Mouse (Mus musculus) cerebellum, adult (tissue): Measurements from ENCODE around the gene Vdr.

Experiments used
- ATAC-seq: cut with Nextera tagmentation; 2 replicates; pipeline ENCODE4 v1.9.2; 2017; ENCODE audit warnings: mild to moderate bottlenecking, moderate library complexity, mixed read lengths; ENCODE audit not compliant: insufficient number of reproducible peaks, low FRiP score, low TSS enrichment

Gene Vdr

DNA sequence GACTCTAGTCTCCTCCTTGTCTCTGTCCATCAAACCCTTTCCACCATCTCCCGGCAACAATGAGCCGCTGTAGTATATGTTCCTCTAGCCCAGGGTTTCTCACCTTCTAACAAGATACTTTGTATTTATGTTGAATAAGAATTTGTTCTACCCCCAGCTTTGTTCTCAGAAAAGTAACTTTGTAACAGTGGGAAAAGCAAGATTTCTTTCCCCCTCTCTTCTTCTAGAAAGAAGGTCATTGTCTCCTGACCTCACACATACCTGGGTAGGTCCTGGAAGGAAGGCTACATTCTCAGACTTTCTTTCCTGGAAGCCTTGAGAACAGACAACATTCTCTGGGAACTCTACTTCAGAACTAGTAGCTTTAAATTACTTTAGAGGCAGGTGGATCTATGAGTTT is at the start of gene Vdr:
Gene Vdr, minus strand, starts transcription at position 101 of the 400 bp plus-strand sequence.
- no peak for ATAC-seq

DNA sequence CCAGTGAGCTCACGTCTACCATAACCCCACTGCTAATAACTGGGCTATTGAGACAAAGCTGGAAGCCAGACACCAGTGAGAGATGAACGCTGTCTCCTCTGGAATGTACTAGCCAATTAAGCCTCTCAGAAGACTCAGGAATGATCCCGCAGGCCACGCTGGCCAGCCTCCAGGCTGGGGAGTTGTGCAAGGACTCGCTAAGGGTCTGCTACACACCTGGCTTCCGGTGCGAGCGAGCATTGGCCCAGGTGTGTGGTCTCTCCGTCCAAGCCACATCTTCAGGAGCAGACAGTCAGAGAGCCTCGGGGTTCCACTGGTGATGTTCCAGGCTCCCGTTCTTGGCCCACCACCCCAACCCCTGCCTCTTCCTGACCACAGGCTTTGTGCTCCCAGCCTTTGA is 46.0 kb upstream of the Vdr start:
- ATAC-seq: no peak

DNA sequence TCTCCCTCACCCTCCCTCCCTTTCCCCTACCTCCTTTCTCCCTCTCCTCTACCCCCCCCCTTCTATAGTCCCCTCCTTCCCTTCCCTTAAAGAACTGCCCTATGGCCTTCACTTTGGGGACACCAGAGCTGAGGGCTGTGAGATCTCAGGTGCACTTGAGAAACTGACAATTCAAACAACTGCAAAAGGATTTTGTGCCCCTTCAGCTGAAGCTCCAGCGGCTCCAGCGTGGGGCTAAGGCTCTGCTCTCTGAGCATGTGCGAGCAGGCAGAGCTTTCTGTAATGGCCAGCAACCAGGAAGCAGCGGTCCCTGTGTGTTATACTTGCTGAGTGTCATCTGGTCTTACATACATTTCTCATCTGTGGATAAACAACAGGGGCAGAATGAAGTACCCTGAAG is 45.3 kb upstream of the Vdr start:
- ATAC-seq: no peak

DNA sequence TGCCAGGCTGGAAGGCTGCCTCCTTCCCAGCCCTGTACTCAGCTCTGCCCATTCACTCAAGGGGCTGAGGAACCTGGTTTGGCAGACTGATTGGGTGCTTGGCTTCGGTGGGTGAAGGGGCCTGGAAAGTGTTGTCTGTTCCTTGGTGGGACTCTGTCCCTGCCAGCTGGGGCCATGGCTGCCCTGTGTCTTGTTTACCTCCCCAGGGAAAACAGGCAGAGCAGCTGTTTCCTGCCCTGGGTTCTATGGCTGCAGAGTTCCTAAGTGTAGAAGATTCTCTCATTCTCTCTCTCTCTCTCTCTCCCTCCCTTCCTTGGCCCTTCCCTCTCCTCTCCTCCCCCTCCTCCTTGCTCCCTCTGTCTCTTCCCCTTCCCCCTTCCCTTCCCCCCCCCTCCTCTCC is 44.9 kb upstream of the Vdr start:
- ATAC-seq: no peak

DNA sequence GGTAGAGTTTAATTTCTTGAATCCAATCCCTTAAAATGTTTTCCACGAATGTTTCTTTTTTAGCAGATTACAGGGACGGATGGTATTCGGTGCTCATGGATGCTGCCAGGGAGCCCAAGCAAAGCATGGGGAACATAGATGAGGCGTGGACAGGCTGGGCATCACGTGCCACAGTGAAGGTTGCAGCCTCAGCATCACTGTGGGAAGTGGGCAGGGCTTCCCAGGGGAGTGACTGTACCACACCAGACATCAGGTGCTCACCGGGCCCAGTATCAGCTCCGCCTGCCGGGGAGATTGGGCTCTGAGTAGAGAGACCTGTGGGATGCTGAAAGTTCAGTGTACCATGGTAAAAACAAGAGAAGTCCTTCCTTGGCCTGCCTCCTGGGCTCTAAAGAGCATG is 44.2 kb upstream of the Vdr start:
- ATAC-seq: no peak

DNA sequence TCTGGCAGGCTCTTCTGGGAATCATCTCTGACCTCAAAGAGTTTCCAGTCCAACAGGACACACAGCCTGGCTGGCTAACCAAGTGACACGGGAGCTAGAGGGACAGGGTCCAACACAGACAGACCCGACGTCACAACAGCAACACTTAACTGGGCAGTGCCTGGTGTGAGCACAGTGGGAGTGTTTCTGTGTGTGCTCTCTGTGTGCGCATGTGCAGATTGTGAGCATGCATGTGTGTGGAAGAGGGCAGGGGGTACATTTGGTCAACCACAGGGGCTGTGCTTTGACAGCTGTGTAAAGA is 42.4 kb upstream of the Vdr start:
- ATAC-seq: no peak

DNA sequence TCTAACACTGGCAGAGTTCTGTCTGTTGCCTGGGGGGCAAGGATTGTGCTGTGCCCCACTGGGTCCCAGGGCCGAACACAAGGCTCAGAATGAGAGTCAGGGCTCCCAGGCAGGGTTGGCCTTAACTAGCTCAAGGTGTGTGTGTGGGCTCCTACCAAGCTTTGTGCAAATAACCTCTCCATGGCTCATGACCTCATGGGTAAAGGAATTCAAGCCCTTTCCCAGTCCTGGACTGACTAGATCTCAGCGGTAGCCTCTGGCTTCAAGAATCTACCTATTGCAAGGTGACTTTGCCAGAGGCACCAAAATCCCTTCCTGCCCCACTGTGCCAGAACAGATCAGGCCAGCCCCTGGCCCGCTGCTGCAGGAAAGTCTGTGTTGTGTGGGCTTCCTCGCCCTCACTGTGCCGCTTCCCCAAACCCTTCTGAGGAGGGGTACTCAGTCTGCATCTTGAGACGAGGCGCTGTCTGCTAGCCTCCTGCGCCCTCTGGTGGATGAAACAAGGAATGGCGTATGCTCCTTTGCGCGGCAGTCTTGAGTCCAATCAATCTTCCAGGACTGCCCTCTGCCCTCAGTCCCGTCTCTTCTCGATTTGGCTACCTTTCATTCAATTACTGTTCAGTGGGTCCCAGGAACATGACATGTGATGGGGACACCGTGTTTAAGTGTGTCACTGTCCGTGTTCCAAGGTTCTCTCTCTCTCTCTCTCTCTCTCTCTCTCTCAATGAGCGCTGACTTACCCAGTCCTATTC is 41.9 kb upstream of the Vdr start:
- ATAC-seq: peak; percentile 49; the same call in 1 of the 2 replicates

DNA sequence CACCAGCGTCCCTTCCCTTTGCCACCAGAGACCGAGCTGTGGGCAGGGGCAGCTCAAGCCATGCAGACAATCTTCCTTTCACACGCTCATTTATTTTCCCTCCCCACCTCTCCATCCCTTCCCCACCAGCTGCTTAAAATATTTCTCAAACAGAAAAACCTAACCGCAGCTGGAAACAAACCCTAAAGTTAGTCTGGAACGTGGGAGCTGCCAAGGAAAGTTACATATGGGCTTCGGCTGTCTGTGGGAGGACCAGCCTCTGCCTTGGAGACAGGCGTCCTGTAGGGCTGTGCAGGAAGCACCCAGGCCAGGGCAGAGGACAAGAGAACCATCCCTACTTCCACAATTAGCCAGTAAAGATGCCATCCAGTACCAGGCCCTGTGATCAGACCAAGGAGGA is 39.8 kb upstream of the Vdr start:
- no peak for ATAC-seq

DNA sequence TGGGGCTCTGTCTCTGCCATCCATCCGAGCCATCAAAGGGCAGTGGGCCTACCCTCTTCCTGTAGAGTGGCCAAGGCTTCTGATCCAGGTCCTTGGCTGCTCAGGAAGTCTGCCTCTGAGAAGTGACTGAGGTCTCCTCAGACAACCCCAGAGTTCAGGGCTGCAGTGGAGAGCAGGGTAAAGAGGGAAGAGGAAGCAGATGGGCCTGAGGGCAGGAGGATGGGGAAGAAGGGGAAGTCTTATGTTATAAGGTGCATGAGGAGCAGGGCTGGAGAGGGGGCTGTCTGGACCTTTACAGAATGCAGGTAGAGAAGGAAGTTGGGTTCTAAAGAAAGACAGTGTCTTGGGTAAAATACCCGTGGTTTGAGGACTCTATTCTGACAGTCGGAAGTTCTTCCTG is 39.3 kb upstream of the Vdr start:
- no peak for ATAC-seq

DNA sequence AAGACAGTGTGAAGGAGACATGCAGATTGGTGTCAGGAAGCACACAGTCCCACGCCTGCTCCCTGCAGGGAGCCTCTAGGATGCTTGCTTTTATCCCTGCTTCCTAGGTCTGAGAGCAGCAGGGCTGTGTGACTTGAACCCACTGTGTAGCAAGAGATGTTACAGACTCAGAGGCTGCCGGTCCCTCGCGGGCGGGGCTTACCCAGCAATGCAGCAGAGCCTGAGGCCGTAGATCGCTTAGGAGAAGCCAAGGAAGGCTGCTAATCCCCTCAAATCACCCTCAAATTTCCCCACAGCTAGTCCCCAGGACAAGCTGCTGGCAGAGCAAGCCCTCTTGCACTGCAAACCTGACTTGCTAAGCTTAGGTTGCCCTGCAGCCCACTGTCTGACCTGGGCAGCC is 38.3 kb upstream of the Vdr start:
- no peak for ATAC-seq

DNA sequence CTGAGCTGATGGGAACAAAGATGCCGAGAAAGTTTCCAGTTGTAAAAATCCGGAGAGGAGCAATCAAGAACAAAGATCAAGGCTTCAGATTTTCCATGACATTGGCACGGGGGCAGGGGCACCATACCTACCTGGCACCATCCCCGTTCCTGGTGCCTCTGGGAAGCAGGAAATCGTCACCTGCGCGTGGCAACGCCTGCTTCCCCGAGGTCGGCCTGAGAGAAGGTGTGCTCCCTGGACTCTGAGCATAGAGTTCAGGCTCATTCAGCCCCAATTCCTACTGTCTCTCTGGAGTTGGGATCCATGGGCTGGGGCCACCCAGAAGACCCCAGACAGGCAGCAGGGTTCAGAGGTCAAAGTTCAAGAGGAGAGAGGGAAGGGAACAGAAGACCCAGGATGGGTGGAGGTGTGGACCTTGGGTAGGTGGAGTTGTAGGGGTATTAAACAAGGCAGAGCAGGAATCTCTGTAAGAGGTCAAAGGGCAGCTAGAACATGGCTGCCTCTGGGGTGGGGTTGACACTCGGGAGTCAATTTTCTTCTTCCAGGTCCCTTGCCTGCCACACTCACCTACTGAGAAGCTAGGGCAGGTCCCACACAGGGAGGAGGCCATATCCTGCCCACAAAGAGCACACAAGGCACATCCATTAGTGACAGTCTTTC is 35.4 kb upstream of the Vdr start:
- ATAC-seq: no peak

DNA sequence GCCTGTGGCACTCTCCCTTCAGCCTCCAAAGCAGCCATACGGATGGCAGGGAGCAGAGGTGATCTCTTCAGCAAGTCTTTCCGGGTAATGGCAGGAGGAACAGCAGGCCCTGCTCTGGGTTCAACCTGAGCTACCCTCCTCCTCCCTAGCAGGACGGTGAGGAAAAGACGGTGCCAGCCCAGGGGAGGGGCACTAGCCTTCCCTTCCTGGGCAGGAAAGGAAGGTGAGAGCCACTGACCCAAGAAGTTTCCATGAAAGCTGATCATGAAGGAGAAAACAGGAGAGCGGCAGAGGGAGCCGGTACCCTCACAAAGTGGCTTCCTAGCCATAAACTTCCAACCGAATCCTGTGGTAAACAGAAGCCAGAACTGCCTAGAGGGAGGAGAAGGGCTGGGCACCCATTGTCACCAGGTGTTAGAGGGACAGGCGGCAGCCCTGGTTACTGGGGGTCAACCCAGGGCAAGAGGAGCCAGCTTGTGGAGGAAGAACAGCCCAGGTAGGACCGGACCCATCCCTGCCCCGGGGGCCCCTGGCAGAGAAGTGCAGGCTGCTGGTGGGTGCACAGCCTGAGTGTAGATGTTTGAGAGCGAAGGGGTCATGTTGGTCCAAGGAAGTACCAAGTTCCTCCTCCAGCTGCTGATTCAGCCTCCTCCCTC is 34.6 kb upstream of the Vdr start:
- no peak for ATAC-seq

DNA sequence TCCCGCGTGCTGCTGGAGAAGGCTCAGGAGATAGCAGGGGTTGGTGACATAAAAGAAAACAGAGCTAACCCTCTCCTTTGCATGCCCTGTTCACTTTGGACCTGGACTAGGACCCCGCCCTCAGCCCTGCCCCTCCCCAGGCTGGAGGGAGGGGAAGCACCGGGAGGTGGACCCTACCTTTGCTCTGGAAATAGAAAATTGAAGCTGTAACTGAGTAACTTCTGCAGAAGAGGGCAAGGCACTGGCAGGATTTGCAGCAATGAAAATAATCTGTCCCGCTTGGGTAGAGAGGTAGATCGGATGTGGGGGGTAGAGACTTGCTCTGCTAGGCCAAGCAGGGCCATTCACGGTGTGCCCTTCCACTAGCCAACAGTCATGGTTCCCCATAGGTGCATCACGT is 32.9 kb upstream of the Vdr start:
- no peak for ATAC-seq

DNA sequence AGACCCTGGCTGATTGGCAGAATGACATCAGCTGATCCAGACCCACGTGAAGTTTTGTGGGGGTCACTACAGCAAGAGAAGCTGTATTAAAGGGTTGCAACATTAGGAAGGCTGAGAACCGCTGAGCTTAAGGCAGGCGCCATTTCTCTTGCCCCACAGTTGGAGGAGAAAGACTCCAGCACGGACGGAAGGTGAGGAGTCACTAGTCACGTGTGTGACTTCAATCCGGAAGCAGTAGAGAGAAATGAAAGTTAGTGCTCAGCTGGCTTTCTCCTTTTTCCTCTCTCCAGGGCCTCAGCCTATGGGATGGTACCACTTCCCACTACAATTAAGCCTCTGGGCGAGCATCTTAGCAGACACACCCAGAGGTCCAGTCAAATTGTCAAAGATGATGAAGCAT is 32.1 kb upstream of the Vdr start:
- no peak for ATAC-seq

DNA sequence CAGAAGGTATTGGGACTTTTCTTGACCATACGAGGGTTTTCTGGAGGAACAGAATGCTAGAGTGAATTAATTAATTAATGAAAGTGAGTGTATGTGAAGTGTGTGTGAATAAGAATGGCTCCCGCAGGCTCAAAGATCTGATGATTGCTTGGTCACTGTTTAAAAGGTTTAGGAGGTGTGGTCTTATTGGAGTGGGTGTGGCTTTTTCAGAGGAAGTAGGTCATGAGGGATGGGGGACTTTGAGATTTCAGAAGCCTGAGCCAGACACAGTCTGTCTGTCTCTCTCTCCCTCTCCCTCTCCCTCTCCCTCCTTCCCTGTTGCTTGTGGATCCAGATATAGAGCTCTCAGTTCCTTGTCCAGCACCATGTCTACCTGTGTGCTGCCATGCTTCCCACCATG is 30.9 kb upstream of the Vdr start:
- no peak for ATAC-seq

DNA sequence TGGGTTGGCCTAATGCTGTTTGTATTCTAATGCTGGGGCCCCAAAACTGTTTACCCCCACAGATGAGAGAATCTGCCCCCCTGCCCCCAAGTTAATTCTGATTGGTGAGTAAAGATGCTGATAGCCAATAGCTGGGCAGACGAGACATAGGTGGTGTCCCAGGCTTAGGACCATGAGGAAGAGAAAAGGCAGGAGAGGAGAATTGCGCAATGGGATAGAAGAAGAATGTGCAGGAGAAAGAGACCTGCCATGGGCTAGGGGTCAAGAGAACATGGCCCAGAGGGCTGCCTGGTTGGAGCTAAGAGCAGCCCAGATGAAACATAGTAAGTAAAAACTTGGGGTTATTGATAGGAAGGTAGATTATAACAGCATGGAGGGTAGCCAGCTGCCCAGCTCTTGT is 29.7 kb upstream of the Vdr start:
- ATAC-seq: no peak

DNA sequence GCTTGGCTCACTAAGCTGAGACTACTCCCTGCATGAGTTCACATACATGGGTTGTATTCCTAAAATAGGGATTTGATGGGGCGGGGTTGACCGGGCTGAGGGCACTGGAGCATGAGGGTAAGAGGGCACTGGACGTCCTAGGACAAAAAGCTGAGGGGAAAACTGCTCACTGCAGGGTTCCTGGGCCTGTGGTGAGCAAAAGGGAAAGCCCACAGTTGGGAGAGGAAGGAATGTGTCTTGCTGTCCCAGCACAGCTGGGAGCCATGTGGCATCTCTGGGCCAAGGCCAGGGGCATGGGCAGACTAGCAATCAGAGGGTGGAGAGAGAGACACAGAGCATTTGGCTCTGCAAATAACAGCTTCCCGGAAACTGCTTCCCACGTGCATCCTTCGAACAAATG is 28.1 kb upstream of the Vdr start:
- no peak for ATAC-seq

DNA sequence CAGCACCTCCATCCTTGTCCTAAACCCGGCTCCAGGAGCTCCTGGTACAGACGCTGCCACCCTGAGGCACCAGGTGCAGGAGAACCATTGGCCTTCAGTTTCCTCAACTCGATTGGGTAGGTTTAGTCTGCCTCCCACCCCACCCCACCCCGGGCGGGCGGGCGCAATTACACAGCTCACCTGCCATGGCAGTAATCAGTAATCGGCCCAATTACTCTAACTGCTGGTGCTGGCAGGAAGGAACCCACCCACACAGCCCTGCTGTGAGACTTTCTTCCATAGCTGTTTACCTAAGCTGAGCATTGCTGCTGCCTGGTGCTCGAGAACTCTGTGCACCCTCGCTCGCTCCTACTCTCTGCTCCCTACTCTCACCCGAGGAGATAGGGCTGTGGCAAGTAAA is 22.0 kb upstream of the Vdr start:
- no peak for ATAC-seq

DNA sequence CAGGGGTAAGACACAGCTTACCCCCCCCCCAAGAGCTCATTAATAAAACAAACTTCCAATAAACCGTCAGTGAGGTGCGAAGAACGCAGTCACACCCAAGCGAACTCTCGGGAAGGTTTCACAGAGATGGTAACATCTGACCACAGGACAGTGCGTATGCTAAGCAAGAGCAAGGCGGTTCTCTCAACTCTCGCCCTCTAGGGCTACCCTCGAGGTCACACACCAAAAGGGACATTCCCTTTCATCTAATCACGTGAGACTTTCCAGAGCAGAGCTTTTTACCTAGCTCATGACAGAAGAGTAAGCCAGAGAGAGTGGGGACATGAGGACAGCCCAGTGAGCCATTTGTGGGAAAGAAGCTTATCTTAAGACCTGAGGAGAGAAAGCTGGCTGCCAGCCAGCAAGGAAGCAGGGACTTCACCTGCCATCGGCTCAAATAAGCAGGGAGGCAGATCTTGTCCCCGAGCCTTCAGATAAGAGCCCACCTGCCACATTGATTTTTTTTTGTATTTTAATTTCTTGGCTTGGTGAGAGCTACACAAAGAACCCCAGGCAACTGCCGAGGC is 18.9 kb upstream of the Vdr start:
- ATAC-seq: no peak

DNA sequence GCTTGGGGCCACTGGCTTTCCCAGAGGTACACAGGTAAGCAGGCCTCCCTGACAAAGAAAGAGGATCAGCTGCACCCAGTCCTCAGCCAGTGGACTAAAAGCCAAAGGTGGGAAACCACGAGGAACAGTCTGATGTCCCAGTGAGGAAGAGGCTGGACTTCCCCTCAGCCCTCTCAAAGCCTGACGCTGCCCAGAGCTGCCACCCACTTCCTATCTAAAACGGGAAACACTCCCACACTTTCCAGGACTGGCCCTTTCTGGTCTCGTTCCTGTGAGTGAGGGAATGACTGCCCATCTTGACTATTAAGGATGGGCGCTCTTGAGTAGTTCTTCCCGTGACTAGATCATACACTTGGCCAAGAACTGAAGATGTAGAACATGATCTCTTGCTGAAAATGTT is 17.4 kb upstream of the Vdr start:
- no peak for ATAC-seq

DNA sequence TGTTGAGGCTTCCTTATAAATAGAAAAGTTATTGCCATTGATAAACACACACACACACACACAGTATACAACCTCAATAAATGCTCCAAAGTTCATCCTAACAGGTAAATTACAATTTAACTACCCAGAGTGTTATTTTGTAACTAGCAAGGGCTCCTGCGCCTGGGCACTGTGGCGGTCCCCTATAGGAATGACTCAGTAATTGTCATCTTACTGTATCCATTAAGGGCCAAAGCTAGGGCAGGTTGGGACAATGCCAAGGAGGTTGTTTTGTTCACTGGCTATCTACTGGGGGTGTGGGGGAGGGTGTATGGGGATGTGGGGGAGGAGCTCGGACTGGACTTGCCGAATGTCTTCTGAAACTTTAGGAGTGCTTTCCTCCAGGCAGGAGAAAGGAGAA is 16.6 kb upstream of the Vdr start:
- no peak for ATAC-seq

DNA sequence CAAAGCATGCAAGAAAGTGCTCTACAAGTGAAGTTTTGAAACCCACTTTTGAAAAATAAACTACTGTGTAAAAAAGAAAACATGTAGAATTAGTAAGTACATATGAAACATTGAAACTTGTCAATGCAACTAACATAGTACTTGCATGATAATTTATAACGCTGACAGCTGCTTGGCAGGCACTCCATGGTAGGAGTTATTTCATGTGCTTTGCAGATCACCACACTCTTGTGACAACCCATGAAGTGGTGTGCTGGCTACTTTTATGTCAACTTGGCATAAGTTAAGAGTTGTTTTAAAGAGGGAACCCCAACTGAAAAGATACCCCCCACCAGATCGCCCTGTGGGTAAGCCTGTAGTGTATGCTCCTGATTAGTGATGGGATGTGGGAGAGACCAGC is 12.0 kb upstream of the Vdr start:
- ATAC-seq: no peak
